Mouse (Mus musculus) liver, embryonic 16.5 days (tissue): ENCODE measurements around the gene Ebf1. TPM values are rescaled to one million over a fixed set of nuclear protein-coding genes. Genes with fewer than 3 reads are reported as not detected.
A peak's percentile ranks its signal among the peaks of the same experiment; 100 is the strongest.

Experiments used
- ATAC-seq: fragments of 200-750 bp; cut with Nextera tagmentation; 2 replicates; pipeline ENCODE4 v1.8.0; 2017; ENCODE audit warnings: low read depth, mild to moderate bottlenecking, moderate number of reproducible peaks, moderate library complexity
- H3K27ac ChIP-seq: fragments of 300-500 bp; sonication (generic); 2 replicates; pipeline ENCODE4 v1.5.1; 2014; ENCODE audit warnings: mild to moderate bottlenecking, low read length
- H3K27me3 ChIP-seq: fragments of 300-500 bp; sonication (generic); 2 replicates; pipeline ENCODE4 v1.6.1; 2014; ENCODE audit warnings: low read depth, low read length, mixed read lengths; ENCODE audit not compliant: control insufficient read depth, insufficient read depth
- H3K36me3 ChIP-seq: fragments of 300-500 bp; sonication (generic); 2 replicates; pipeline ENCODE4 v1.6.1; 2014; ENCODE audit warnings: mild to moderate bottlenecking; ENCODE audit not compliant: control insufficient read depth, insufficient read depth
- H3K4me1 ChIP-seq: fragments of 300-500 bp; sonication (generic); 2 replicates; pipeline ENCODE4 v1.6.1; 2014; ENCODE audit warnings: low read depth, low read length, mixed read lengths; ENCODE audit not compliant: control insufficient read depth
- H3K4me2 ChIP-seq: fragments of 300-500 bp; sonication (generic); 2 replicates; pipeline ENCODE4 v1.6.1; 2014; ENCODE audit warnings: low read depth, low read length, mixed read lengths
- H3K4me3 ChIP-seq: fragments of 300-500 bp; sonication (generic); 2 replicates; pipeline ENCODE4 v1.5.1; 2014; ENCODE audit warnings: low read depth, mild to moderate bottlenecking, low read length
- H3K9ac ChIP-seq: fragments of 300-500 bp; sonication (generic); 2 replicates; pipeline ENCODE4 v1.6.1; 2014; ENCODE audit warnings: low read depth, low read length
- H3K9me3 ChIP-seq: fragments of 300-500 bp; sonication (generic); replicated peaks from 2 replicates; pipeline ENCODE4 v1.6.1; 2016; ENCODE audit warnings: low read length; ENCODE audit not compliant: control insufficient read depth
- WGBS: fragments of 180-500 bp; shearing (Covaris S2); extraction: QIAGEN DNeasy Blood & Tissue Kit; methylation state at CpG from one replicate; pipeline ENCODE4 v1.1.7; 2014; ENCODE audit not compliant: insufficient replicate concordance; 5-methylcytosine and 5-hydroxymethylcytosine counted together
- polyA plus RNA-seq: library from polyadenylated mRNA; unstranded; fragments of >200 nt; fragmentation: Nextera tagmentation; extraction: Ambion mirVana; gene quantifications from 2 replicates; pipeline ENCODE4 v1.2.1, GENCODE M21; 2015

Ebf1 gene
- polyA plus RNA-seq, 1 experiment from 2014 or later: 2.8 TPM

GRCm38 (mm10) chr11:44749309-44749708, 132.2 kb downstream of the Ebf1 start:
- no peaks in the 10 kb centered on the region for H3K36me3 ChIP-seq
- no peaks in the 10 kb centered on the region for H3K4me1 ChIP-seq
- H3K9ac ChIP-seq: no peak overlapping the region
- H3K27me3 ChIP-seq: no peaks in the 10 kb centered on the region
- WGBS: 60% methylated on average over 3 of the region's 3 CpGs
- H3K9me3 ChIP-seq: no peaks in the 10 kb centered on the region
- no peak overlapping the region for H3K4me3 ChIP-seq
- no peak overlapping the region for H3K4me2 ChIP-seq
- no peak overlapping the region for H3K27ac ChIP-seq
- ATAC-seq: no peak

DNA sequence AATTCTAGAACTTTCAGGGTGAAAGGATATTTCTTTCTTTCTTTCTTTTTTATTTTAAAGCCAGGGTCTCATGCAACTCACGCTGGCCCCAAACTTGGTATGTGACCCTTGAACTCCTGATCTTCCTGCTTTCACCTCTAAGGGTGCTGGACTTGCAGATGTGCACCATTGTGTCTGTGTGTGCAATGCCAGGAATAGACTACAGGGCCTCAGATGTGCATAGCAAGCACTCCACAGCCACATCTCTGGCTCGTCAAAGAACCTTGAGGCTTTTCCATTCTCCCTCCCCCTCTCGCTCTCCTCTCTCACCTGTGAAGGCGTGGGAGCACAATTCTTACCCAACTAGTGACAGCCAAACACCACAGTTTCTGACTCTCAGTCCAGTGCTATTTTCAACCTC, 137.2 kb downstream of the Ebf1 start:
- Histone ChIP-seq H3K9me3 (no peaks in the 10 kb centered on the region), H3K9ac (no peak overlapping the region), H3K36me3 (no peaks in the 10 kb centered on the region), H3K27ac (no peak overlapping the region), H3K4me2 (no peak overlapping the region), H3K27me3 (no peaks in the 10 kb centered on the region), H3K4me1 (no peaks in the 10 kb centered on the region), H3K4me3 (no peak overlapping the region)
- ATAC-seq: no peak
- WGBS: 56% methylated on average over 4 of the region's 4 CpGs

- no peak overlapping the region for H3K27ac ChIP-seq
- no peak overlapping the region for H3K4me3 ChIP-seq
- H3K9me3 ChIP-seq: no peaks in the 10 kb centered on the region
- no peaks in the 10 kb centered on the region for H3K4me1 ChIP-seq
- WGBS: 57% methylated on average over 7 of the region's 7 CpGs
- no peaks in the 10 kb centered on the region for H3K36me3 ChIP-seq
- no peak overlapping the region for H3K4me2 ChIP-seq
- H3K27me3 ChIP-seq: no peaks in the 10 kb centered on the region
- no peak overlapping the region for H3K9ac ChIP-seq
- ATAC-seq: no peak
Observed at GRCm38 (mm10) chr11:44756321-44756720, 139.2 kb downstream of the Ebf1 start.

DNA sequence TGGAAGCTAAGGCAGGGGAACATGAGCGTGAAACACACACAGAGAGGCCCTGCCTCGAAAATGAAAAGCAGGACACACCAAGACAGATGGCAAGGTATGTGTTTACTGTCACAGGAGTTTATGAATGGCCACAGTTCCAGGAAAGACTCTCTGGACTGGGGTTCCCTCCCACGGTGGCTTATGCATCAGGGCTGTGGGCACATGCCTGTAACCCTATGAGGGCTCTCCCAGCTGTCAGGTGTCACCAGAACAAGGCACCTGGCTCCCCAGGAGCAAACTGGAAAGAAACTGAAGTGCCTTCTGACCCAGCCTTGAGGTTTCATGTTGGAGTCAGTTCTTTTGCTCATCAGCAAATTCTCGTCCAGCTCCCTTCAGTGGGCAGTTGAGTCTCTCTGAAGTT, 141.7 kb downstream of the Ebf1 start:
- Histone ChIP-seq H3K4me3 (no peak overlapping the region), H3K4me2 (no peak overlapping the region), H3K27me3 (no peaks in the 10 kb centered on the region)

GRCm38 (mm10) chr11:44761128-44761996, 144.2 kb downstream of the Ebf1 start:
- no peak for ATAC-seq
- WGBS: 14% methylated on average over 20 of the region's 20 CpGs
- peak overlapping the region; percentile 2 for H3K4me2 ChIP-seq
- H3K27ac ChIP-seq: no peak overlapping the region
- no peaks in the 10 kb centered on the region for H3K27me3 ChIP-seq
- H3K9me3 ChIP-seq: no peaks in the 10 kb centered on the region
- no peak overlapping the region for H3K4me3 ChIP-seq
- no peak overlapping the region for H3K9ac ChIP-seq
- no peaks in the 10 kb centered on the region for H3K4me1 ChIP-seq
- H3K36me3 ChIP-seq: no peaks in the 10 kb centered on the region

More for the DNA sequence above, 141.7 kb downstream of the Ebf1 start:
- no peak overlapping the region for H3K27ac ChIP-seq
- no peaks in the 10 kb centered on the region for H3K36me3 ChIP-seq
- 45% methylated on average over 4 of the region's 4 CpGs for WGBS
- H3K9me3 ChIP-seq: no peaks in the 10 kb centered on the region
- no peaks in the 10 kb centered on the region for H3K4me1 ChIP-seq
- no peak for ATAC-seq
- no peak overlapping the region for H3K9ac ChIP-seq

GRCm38 (mm10) chr11:44763992-44764835, 147.1 kb downstream of the Ebf1 start:
- Histone ChIP-seq H3K27ac (no peak overlapping the region), H3K4me3 (no peak overlapping the region), H3K36me3 (no peaks in the 10 kb centered on the region), H3K9me3 (no peaks in the 10 kb centered on the region), H3K4me1 (no peaks in the 10 kb centered on the region), H3K9ac (no peak overlapping the region), H3K4me2 (no peak overlapping the region), H3K27me3 (no peaks in the 10 kb centered on the region; the same call in 1 of the 2 replicates)
- 56% methylated on average over 7 of the region's 7 CpGs for WGBS
- no peak for ATAC-seq

- ATAC-seq: no peak
- Histone ChIP-seq H3K27ac (no peak overlapping the region), H3K9me3 (no peaks in the 10 kb centered on the region), H3K4me1 (no peaks in the 10 kb centered on the region), H3K27me3 (no peaks in the 10 kb centered on the region; the same call in 1 of the 2 replicates), H3K4me2 (no peak overlapping the region), H3K4me3 (no peak overlapping the region), H3K9ac (no peak overlapping the region), H3K36me3 (no peaks in the 10 kb centered on the region)
- WGBS: 61% methylated on average over 11 of the region's 11 CpGs
Observed at GRCm38 (mm10) chr11:44764988-44765387, 147.9 kb downstream of the Ebf1 start.

- no peaks in the 10 kb centered on the region for H3K4me1 ChIP-seq
- 42% methylated on average over 5 of the region's 5 CpGs for WGBS
- no peak for ATAC-seq
Observed at GRCm38 (mm10) chr11:44766246-44766645, 149.1 kb downstream of the Ebf1 start.

GRCm38 (mm10) chr11:44767322-44767721, 150.2 kb downstream of the Ebf1 start:
- H3K36me3 ChIP-seq: no peaks in the 10 kb centered on the region
- H3K27ac ChIP-seq: no peak overlapping the region
- WGBS: 41% methylated on average over 3 of the region's 3 CpGs
- no peak overlapping the region for H3K4me2 ChIP-seq
- H3K9me3 ChIP-seq: no peaks in the 10 kb centered on the region
- no peak overlapping the region for H3K4me3 ChIP-seq
- H3K4me1 ChIP-seq: no peaks in the 10 kb centered on the region
- H3K27me3 ChIP-seq: no peaks in the 10 kb centered on the region; the same call in 1 of the 2 replicates
- H3K9ac ChIP-seq: no peak overlapping the region
- no peak for ATAC-seq

More at GRCm38 (mm10) chr11:44766246-44766645, 149.1 kb downstream of the Ebf1 start:
- no peak overlapping the region for H3K27ac ChIP-seq
- H3K36me3 ChIP-seq: no peaks in the 10 kb centered on the region
- H3K9ac ChIP-seq: no peak overlapping the region
- no peak overlapping the region for H3K4me2 ChIP-seq
- H3K9me3 ChIP-seq: no peaks in the 10 kb centered on the region
- no peaks in the 10 kb centered on the region; the same call in 1 of the 2 replicates for H3K27me3 ChIP-seq
- H3K4me3 ChIP-seq: no peak overlapping the region
